Mouse (Mus musculus): ENCODE measurements around the gene Peli2. TPM values are rescaled to one million over a fixed set of nuclear protein-coding genes. Genes with fewer than 3 reads are reported as not detected.
A peak's percentile ranks its signal among the peaks of the same experiment; 100 is the strongest.

Gene Peli2
- total and polyA plus RNA-seq, 3 experiments, result not detected

DNA sequence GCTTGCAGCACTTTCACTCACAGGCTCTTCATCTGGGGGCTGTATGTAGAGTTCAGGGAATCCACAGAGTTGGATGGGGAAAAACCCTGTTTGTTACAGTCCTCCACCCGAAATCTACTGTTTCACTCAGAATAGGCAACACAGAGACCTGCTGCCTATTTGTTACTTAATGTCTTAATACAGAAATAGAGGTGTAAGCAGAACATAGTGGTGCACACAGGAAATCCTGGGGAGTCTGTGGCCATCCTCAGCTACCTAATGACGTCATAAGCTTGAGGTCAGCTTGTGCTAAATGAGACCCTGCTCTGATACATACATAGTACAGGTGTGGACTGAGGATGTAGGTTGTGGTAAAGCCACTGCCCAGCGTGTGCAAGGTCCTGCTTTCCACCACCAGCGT, 4.2 kb downstream of the Peli2 start:
- H3K9me3 ChIP-seq (replicated peaks; ENCODE audit: low read length), result peaks cover 8% of the 10 kb centered on the region
- in situ Hi-C loops (cut with MboI; ENCODE audit: low pct_ligation_motif_present, low pct_unique_long_range_greater_than_20kb, low sequenced_read_pairs), result loop anchor here (25.0 kb wide), 2 partner anchors 363 to 538 kb away; no protein-coding TSS in a partner anchor
- dilution Hi-C loops (cut with MboI; ENCODE audit: extremely low pct_ligation_motif_present, extremely low pct_unique_long_range_greater_than_20kb, low sequenced_read_pairs), result no loop called here
- H3K27me3 ChIP-seq (replicated peaks), result no peaks in the 10 kb centered on the region
- no peak overlapping the region for H3K4me3 ChIP-seq (replicated peaks in 1 of 3; ENCODE audit: low read depth in 2 of 3, low read length in 2 of 3, poor library complexity in 1 of 3)
- peak; percentile 16 for DNase-seq (ENCODE audit: extremely low read depth)
- TF ChIP-seq TCF12 (IDR thresholded peaks at IDR 0.05; ENCODE audit: low read depth, low read length), result no peak
- no peak for TF ChIP-seq BHLHE40 (IDR thresholded peaks at IDR 0.05; ENCODE audit: low read depth, low read length)
- no peak for TF ChIP-seq MAZ (IDR thresholded peaks at IDR 0.05; ENCODE audit: low read depth, low read length)
- TF ChIP-seq JUN (IDR thresholded peaks at IDR 0.05; ENCODE audit: insufficient read depth, low read depth, low read length), result no peak
- H3K4me2 ChIP-seq (ENCODE audit: insufficient read depth, low read depth, poor library complexity, severe bottlenecking), result no peak overlapping the region
- H3K27ac ChIP-seq (ENCODE audit: insufficient read depth, low read depth), result no peak overlapping the region
- no peaks in the 10 kb centered on the region for H3K36me3 ChIP-seq (replicated peaks in 1 of 2; ENCODE audit: control insufficient read depth in 1 of 2, insufficient read depth in 1 of 2, low read length in 1 of 2)
- no peak overlapping the region for H3K9ac ChIP-seq (ENCODE audit: insufficient read depth, low read depth)
- H3K79me2 ChIP-seq (replicated peaks; ENCODE audit: control insufficient read depth, extremely low read depth, insufficient read depth, poor library complexity, severe bottlenecking), result no peaks in the 10 kb centered on the region
- H3K4me1 ChIP-seq (ENCODE audit: control insufficient read depth in 1 of 2, insufficient read depth in 2 of 2), result peaks cover 3 to 16% of the 10 kb centered on the region in 2 experiments; a peak in 3 of 4 replicates

DNA sequence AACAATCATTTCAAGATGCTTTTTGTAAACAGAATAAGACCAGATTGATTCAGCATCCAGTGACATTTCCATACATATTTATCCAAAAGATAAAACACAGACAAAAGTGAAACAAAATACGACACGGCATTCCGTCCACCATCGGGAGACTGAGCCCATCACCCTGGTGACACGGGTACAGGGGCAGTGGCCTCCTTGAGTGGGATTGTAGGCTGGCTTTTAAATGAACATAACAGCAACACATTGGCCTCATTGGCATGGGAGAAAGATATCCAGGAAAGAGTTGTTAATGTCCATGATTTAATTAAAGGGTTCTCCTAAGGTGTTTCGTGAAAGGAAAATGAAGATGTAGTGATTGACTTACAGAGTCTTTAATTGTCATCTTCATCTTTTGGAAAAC, 5.3 kb downstream of the Peli2 start:
- H3K4me1 ChIP-seq (ENCODE audit: control insufficient read depth in 1 of 2, insufficient read depth in 2 of 2), result peaks cover 3 to 16% of the 10 kb centered on the region in 2 experiments; a peak in 3 of 4 replicates
- no peaks in the 10 kb centered on the region for H3K27me3 ChIP-seq (replicated peaks)
- in situ Hi-C loops (cut with MboI; ENCODE audit: low pct_ligation_motif_present, low pct_unique_long_range_greater_than_20kb, low sequenced_read_pairs), result loop anchor here (25.0 kb wide), 2 partner anchors 364 to 539 kb away; no protein-coding TSS in a partner anchor
- H3K4me2 ChIP-seq (ENCODE audit: insufficient read depth, low read depth, poor library complexity, severe bottlenecking), result no peak overlapping the region
- no peak overlapping the region for H3K4me3 ChIP-seq (replicated peaks in 1 of 3; ENCODE audit: low read depth in 2 of 3, low read length in 2 of 3, poor library complexity in 1 of 3)
- H3K9ac ChIP-seq (ENCODE audit: insufficient read depth, low read depth), result no peak overlapping the region
- H3K79me2 ChIP-seq (replicated peaks; ENCODE audit: control insufficient read depth, extremely low read depth, insufficient read depth, poor library complexity, severe bottlenecking), result no peaks in the 10 kb centered on the region
- no peaks in the 10 kb centered on the region for H3K36me3 ChIP-seq (replicated peaks in 1 of 2; ENCODE audit: control insufficient read depth in 1 of 2, insufficient read depth in 1 of 2, low read length in 1 of 2)
- H3K9me3 ChIP-seq (replicated peaks; ENCODE audit: low read length), result peaks cover 6% of the 10 kb centered on the region
- dilution Hi-C loops (cut with MboI; ENCODE audit: extremely low pct_ligation_motif_present, extremely low pct_unique_long_range_greater_than_20kb, low sequenced_read_pairs), result no loop called here
- TF ChIP-seq CTCF (conservative IDR thresholded peaks at IDR 0.05 in 1 of 2, IDR thresholded peaks at IDR 0.05 in 1 of 2; ENCODE audit: low read depth in 2 of 2, low read length in 2 of 2) (no peak), CHD1 (IDR thresholded peaks at IDR 0.05; ENCODE audit: low read depth, low read length) (no peak), BHLHE40 (IDR thresholded peaks at IDR 0.05; ENCODE audit: low read depth, low read length) (no peak), ELF1 (IDR thresholded peaks at IDR 0.05; ENCODE audit: low read depth, low read length) (no peak), JUN (IDR thresholded peaks at IDR 0.05; ENCODE audit: insufficient read depth, low read depth, low read length) (no peak), ZMIZ1 (IDR thresholded peaks at IDR 0.05; ENCODE audit: low read depth, low read length) (no peak), POLR2AphosphoS2 (IDR thresholded peaks at IDR 0.05; ENCODE audit: low read depth, low read length) (no peak), EP300 (IDR thresholded peaks at IDR 0.05; ENCODE audit: low read length) (no peak), PAX5 (IDR thresholded peaks at IDR 0.05; ENCODE audit: low read length) (no peak)
- DNase-seq (ENCODE audit: extremely low read depth), result no peak
- H3K27ac ChIP-seq (ENCODE audit: insufficient read depth, low read depth), result no peak overlapping the region

DNA sequence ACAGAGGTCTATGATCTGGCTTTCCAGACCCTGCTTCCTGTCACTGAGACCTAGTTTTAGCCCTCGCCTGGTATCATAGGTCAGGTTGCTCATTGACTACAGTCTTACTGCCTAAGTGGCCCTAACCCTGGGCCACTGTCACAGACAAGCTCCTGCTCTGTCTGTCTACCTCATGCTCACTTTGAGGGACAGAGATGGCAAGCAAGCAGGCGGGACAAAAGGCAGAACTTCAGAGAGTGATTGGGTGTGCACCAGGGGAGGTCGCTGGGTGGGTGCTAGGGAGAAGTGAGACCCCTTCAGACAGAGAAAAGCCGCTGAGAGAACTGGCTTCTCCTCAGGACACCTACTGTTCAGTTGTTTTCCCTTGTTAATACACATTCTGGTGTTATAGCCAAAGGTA, 6.3 kb downstream of the Peli2 start:
- no peak for DNase-seq (ENCODE audit: extremely low read depth)
- Histone ChIP-seq H3K4me1 (ENCODE audit: control insufficient read depth in 1 of 2, insufficient read depth in 2 of 2) (peaks cover 3 to 16% of the 10 kb centered on the region in 2 experiments; a peak in 3 of 4 replicates), H3K27me3 (replicated peaks) (no peaks in the 10 kb centered on the region), H3K9me3 (replicated peaks; ENCODE audit: low read length) (no peaks in the 10 kb centered on the region), H3K4me2 (ENCODE audit: insufficient read depth, low read depth, poor library complexity, severe bottlenecking) (no peak overlapping the region), H3K79me2 (replicated peaks; ENCODE audit: control insufficient read depth, extremely low read depth, insufficient read depth, poor library complexity, severe bottlenecking) (no peaks in the 10 kb centered on the region), H3K27ac (ENCODE audit: insufficient read depth, low read depth) (no peak overlapping the region), H3K4me3 (replicated peaks in 1 of 3; ENCODE audit: low read depth in 2 of 3, low read length in 2 of 3, poor library complexity in 1 of 3) (no peak overlapping the region), H3K9ac (ENCODE audit: insufficient read depth, low read depth) (no peak overlapping the region), H3K36me3 (replicated peaks in 1 of 2; ENCODE audit: control insufficient read depth in 1 of 2, insufficient read depth in 1 of 2, low read length in 1 of 2) (no peaks in the 10 kb centered on the region)
- in situ Hi-C loops (cut with MboI; ENCODE audit: low pct_ligation_motif_present, low pct_unique_long_range_greater_than_20kb, low sequenced_read_pairs), result loop anchor here (25.0 kb wide), 2 partner anchors 365 to 540 kb away; no protein-coding TSS in a partner anchor
- TF ChIP-seq POLR2AphosphoS2 (IDR thresholded peaks at IDR 0.05; ENCODE audit: low read depth, low read length) (no peak), CTCF (conservative IDR thresholded peaks at IDR 0.05 in 1 of 2, IDR thresholded peaks at IDR 0.05 in 1 of 2; ENCODE audit: low read depth in 2 of 2, low read length in 2 of 2) (no peak), POLR2A (IDR thresholded peaks at IDR 0.05; ENCODE audit: low read depth, low read length) (no peak), BHLHE40 (IDR thresholded peaks at IDR 0.05; ENCODE audit: low read depth, low read length) (no peak), E2F4 (IDR thresholded peaks at IDR 0.05; ENCODE audit: insufficient replicate concordance, low read depth, low read length) (no peak), ELF1 (IDR thresholded peaks at IDR 0.05; ENCODE audit: low read depth, low read length) (no peak), ZMIZ1 (IDR thresholded peaks at IDR 0.05; ENCODE audit: low read depth, low read length) (no peak), ZKSCAN1 (IDR thresholded peaks at IDR 0.05; ENCODE audit: borderline replicate concordance, low read depth, low read length) (no peak), ETS1 (conservative IDR thresholded peaks at IDR 0.05; ENCODE audit: low read depth, low read length) (no peak), ZNF384 (IDR thresholded peaks at IDR 0.05; ENCODE audit: low read depth, low read length) (no peak), MAZ (IDR thresholded peaks at IDR 0.05; ENCODE audit: low read depth, low read length) (no peak), SMC3 (IDR thresholded peaks at IDR 0.05; ENCODE audit: low read depth, low read length) (no peak), CHD2 (IDR thresholded peaks at IDR 0.05; ENCODE audit: low read length) (no peak), RAD21 (IDR thresholded peaks at IDR 0.05; ENCODE audit: low read depth, low read length) (no peak), RCOR1 (conservative IDR thresholded peaks at IDR 0.05; ENCODE audit: low read depth, low read length) (no peak), CHD1 (IDR thresholded peaks at IDR 0.05; ENCODE audit: low read depth, low read length) (no peak), EP300 (IDR thresholded peaks at IDR 0.05; ENCODE audit: low read length) (no peak), NELFE (IDR thresholded peaks at IDR 0.05; ENCODE audit: low read depth, low read length) (no peak), USF2 (conservative IDR thresholded peaks at IDR 0.05; ENCODE audit: low read depth, low read length) (no peak)
- dilution Hi-C loops (cut with MboI; ENCODE audit: extremely low pct_ligation_motif_present, extremely low pct_unique_long_range_greater_than_20kb, low sequenced_read_pairs), result no loop called here
